Mouse (Mus musculus) spleen, adult 2 months (tissue): ENCODE data around the gene Gm44502.

Experiments
- CTCF ChIP-seq: fragments of 200-500 bp; IDR thresholded peaks from 2 replicates; pipeline ENCODE4 v1.5.1; 2011; ENCODE audit warnings: mild to moderate bottlenecking, inconsistent platforms; ENCODE audit not compliant: insufficient read depth, insufficient read length, insufficient replicate concordance; ENCODE audit errors: extremely low read depth
- POLR2A ChIP-seq: fragments of 200-500 bp; IDR thresholded peaks from 2 replicates; pipeline ENCODE4 v1.6.1; 2011; ENCODE audit warnings: low read depth, low read length, inconsistent platforms

DNA sequence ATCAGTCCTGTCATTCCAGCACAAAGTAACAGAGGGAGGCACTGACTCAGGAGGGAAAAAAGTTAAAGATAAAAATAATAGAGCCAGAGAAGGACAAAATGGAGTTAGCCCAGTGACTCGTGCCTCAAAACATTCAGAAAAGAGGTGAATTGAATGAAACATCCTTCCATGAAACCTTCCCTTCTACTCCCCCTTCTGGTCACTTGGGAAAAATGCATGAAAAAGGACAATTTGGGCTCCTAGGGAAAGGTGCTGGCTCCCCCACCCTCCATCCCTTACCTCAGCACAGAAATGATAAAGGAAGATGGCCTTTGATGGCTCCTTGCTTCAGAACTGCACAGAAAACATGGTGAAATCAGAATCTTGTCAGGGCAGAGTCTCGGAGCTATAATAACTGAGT, 39.1 kb upstream of the Gm44502 start:
- TF ChIP-seq CTCF: peak; percentile 1; the same call in 1 of the 2 replicates
- TF ChIP-seq POLR2A: no peak
